Mouse (Mus musculus): ENCODE data around the gene Brf1. TPM values are rescaled to one million over a fixed set of nuclear protein-coding genes. Genes with fewer than 3 reads are reported as not detected.

Brf1 gene
- polyA plus RNA-seq, 1 experiment: 44.8 TPM

- Histone ChIP-seq H3K4me3 (ENCODE audit: insufficient read depth, low read depth, low read length) (no peak overlapping the region), H3K27ac (ENCODE audit: insufficient read depth, low read depth, low read length) (no peak overlapping the region), H3K27me3 (replicated peaks; ENCODE audit: control insufficient read depth, insufficient read depth, low read length) (no peaks in the 10 kb centered on the region), H3K4me1 (ENCODE audit: control insufficient read depth, insufficient read depth, low read length) (peaks cover 22% of the 10 kb centered on the region), H3K36me3 (ENCODE audit: control insufficient read depth, insufficient read depth, low read length) (no peaks in the 10 kb centered on the region)
- no peak for DNase-seq
- WGBS: 74% methylated on average over 9 of the region's 9 CpGs
- TF ChIP-seq CTCF (conservative IDR thresholded peaks at IDR 0.05; ENCODE audit: insufficient read depth, insufficient read length, low read depth, low read length) (no peak), POLR2A (IDR thresholded peaks at IDR 0.05; ENCODE audit: low read depth, low read length) (no peak)
Observed at GRCm38 (mm10) chr12:113030993-113031392, 30.5 kb upstream of the Brf1 start.

- Histone ChIP-seq H3K36me3 (ENCODE audit: control insufficient read depth, insufficient read depth, low read length) (no peaks in the 10 kb centered on the region), H3K27me3 (replicated peaks; ENCODE audit: control insufficient read depth, insufficient read depth, low read length) (no peaks in the 10 kb centered on the region), H3K4me3 (ENCODE audit: insufficient read depth, low read depth, low read length) (no peak overlapping the region), H3K4me1 (ENCODE audit: control insufficient read depth, insufficient read depth, low read length) (peaks cover 22% of the 10 kb centered on the region), H3K27ac (ENCODE audit: insufficient read depth, low read depth, low read length) (no peak overlapping the region)
- WGBS: 39% methylated on average over 4 of the region's 4 CpGs
- DNase-seq: no peak
- no peak for TF ChIP-seq POLR2A (IDR thresholded peaks at IDR 0.05; ENCODE audit: low read depth, low read length)
- no peak for TF ChIP-seq CTCF (conservative IDR thresholded peaks at IDR 0.05; ENCODE audit: insufficient read depth, insufficient read length, low read depth, low read length)
Observed at GRCm38 (mm10) chr12:113030046-113030445, 29.5 kb upstream of the Brf1 start.

- Histone ChIP-seq H3K27ac (ENCODE audit: insufficient read depth, low read depth, low read length) (no peak overlapping the region), H3K36me3 (ENCODE audit: control insufficient read depth, insufficient read depth, low read length) (no peaks in the 10 kb centered on the region), H3K4me3 (ENCODE audit: insufficient read depth, low read depth, low read length) (no peak overlapping the region), H3K4me1 (ENCODE audit: control insufficient read depth, insufficient read depth, low read length) (peaks cover 22% of the 10 kb centered on the region), H3K27me3 (replicated peaks; ENCODE audit: control insufficient read depth, insufficient read depth, low read length) (no peaks in the 10 kb centered on the region)
- no peak for DNase-seq
- 75% methylated on average over 9 of the region's 9 CpGs for WGBS
- TF ChIP-seq CTCF (conservative IDR thresholded peaks at IDR 0.05; ENCODE audit: insufficient read depth, insufficient read length, low read depth, low read length) (no peak), POLR2A (IDR thresholded peaks at IDR 0.05; ENCODE audit: low read depth, low read length) (no peak)
Observed at GRCm38 (mm10) chr12:113028898-113029297, 28.4 kb upstream of the Brf1 start.

GRCm38 (mm10) chr12:113028067-113028466 lies 27.6 kb upstream of the Brf1 start:
- Histone ChIP-seq H3K27ac (ENCODE audit: insufficient read depth, low read depth, low read length) (no peak overlapping the region), H3K4me3 (ENCODE audit: insufficient read depth, low read depth, low read length) (no peak overlapping the region), H3K36me3 (ENCODE audit: control insufficient read depth, insufficient read depth, low read length) (no peaks in the 10 kb centered on the region), H3K27me3 (replicated peaks; ENCODE audit: control insufficient read depth, insufficient read depth, low read length) (no peaks in the 10 kb centered on the region), H3K4me1 (ENCODE audit: control insufficient read depth, insufficient read depth, low read length) (peaks cover 18% of the 10 kb centered on the region)
- WGBS: 50% methylated on average over 5 of the region's 5 CpGs
- no peak for DNase-seq
- TF ChIP-seq POLR2A (IDR thresholded peaks at IDR 0.05; ENCODE audit: low read depth, low read length) (no peak), CTCF (conservative IDR thresholded peaks at IDR 0.05; ENCODE audit: insufficient read depth, insufficient read length, low read depth, low read length) (no peak)

GRCm38 (mm10) chr12:113027495-113027894 lies 27.0 kb upstream of the Brf1 start:
- Histone ChIP-seq H3K27ac (ENCODE audit: insufficient read depth, low read depth, low read length) (no peak overlapping the region), H3K27me3 (replicated peaks; ENCODE audit: control insufficient read depth, insufficient read depth, low read length) (no peaks in the 10 kb centered on the region), H3K4me3 (ENCODE audit: insufficient read depth, low read depth, low read length) (no peak overlapping the region), H3K36me3 (ENCODE audit: control insufficient read depth, insufficient read depth, low read length) (no peaks in the 10 kb centered on the region), H3K4me1 (ENCODE audit: control insufficient read depth, insufficient read depth, low read length) (peaks cover 12% of the 10 kb centered on the region)
- TF ChIP-seq POLR2A (IDR thresholded peaks at IDR 0.05; ENCODE audit: low read depth, low read length): no peak
- TF ChIP-seq CTCF (conservative IDR thresholded peaks at IDR 0.05; ENCODE audit: insufficient read depth, insufficient read length, low read depth, low read length): no peak
- WGBS: 89% methylated on average over 2 of the region's 2 CpGs
- DNase-seq: no peak

- H3K36me3 ChIP-seq (ENCODE audit: control insufficient read depth, insufficient read depth, low read length): no peaks in the 10 kb centered on the region
- no peak overlapping the region for H3K4me3 ChIP-seq (ENCODE audit: insufficient read depth, low read depth, low read length)
- H3K27ac ChIP-seq (ENCODE audit: insufficient read depth, low read depth, low read length): no peak overlapping the region
- 100% methylated on average over 1 of the region's 1 CpGs for WGBS
- DNase-seq: no peak
- TF ChIP-seq POLR2A (IDR thresholded peaks at IDR 0.05; ENCODE audit: low read depth, low read length): no peak
- no peak for TF ChIP-seq CTCF (conservative IDR thresholded peaks at IDR 0.05; ENCODE audit: insufficient read depth, insufficient read length, low read depth, low read length)
- H3K4me1 ChIP-seq (ENCODE audit: control insufficient read depth, insufficient read depth, low read length): 0 out of 2 replicates have a peak, but pooled peaks cover 3% of the 10 kb centered on the region
- H3K27me3 ChIP-seq (replicated peaks; ENCODE audit: control insufficient read depth, insufficient read depth, low read length): no peaks in the 10 kb centered on the region
Observed at GRCm38 (mm10) chr12:113026557-113026956, 26.1 kb upstream of the Brf1 start.

GRCm38 (mm10) chr12:113023082-113023481 lies 22.6 kb upstream of the Brf1 start:
- no peaks in the 10 kb centered on the region for H3K36me3 ChIP-seq (ENCODE audit: control insufficient read depth, insufficient read depth, low read length)
- WGBS: 87% methylated on average over 4 of the region's 4 CpGs
- no peak overlapping the region for H3K4me3 ChIP-seq (ENCODE audit: insufficient read depth, low read depth, low read length)
- H3K27me3 ChIP-seq (replicated peaks; ENCODE audit: control insufficient read depth, insufficient read depth, low read length): no peaks in the 10 kb centered on the region
- DNase-seq: no peak
- H3K27ac ChIP-seq (ENCODE audit: insufficient read depth, low read depth, low read length): no peak overlapping the region
- no peak for TF ChIP-seq CTCF (conservative IDR thresholded peaks at IDR 0.05; ENCODE audit: insufficient read depth, insufficient read length, low read depth, low read length)
- no peak for TF ChIP-seq POLR2A (IDR thresholded peaks at IDR 0.05; ENCODE audit: low read depth, low read length)
- H3K4me1 ChIP-seq (ENCODE audit: control insufficient read depth, insufficient read depth, low read length): peaks cover 4% of the 10 kb centered on the region; the same call in 1 of the 2 replicates

Measured in kidney, adult 2 months (tissue).